Mouse (Mus musculus) cerebellum, postnatal 4 days (tissue): ENCODE results near the gene Pde4dip.

Experiments used
- DNase-seq, 2 experiments: peaks; one replicate each; pipeline ENCODE4 v3.0.0; 2022; ENCODE audit warnings: low spot score in 2 of 2, mixed read lengths in 1 of 2

Gene Pde4dip

GRCm38 (mm10) chr3:97689289-97689688 lies 199.2 kb downstream of the Pde4dip start:
- no peak for DNase-seq

- no peak for DNase-seq
These were observed 202.0 kb downstream of the Pde4dip start for GRCm38 (mm10) chr3:97686372-97687117.

- DNase-seq, result no peak
These were observed 204.8 kb downstream of the Pde4dip start for GRCm38 (mm10) chr3:97683560-97684195.

DNA sequence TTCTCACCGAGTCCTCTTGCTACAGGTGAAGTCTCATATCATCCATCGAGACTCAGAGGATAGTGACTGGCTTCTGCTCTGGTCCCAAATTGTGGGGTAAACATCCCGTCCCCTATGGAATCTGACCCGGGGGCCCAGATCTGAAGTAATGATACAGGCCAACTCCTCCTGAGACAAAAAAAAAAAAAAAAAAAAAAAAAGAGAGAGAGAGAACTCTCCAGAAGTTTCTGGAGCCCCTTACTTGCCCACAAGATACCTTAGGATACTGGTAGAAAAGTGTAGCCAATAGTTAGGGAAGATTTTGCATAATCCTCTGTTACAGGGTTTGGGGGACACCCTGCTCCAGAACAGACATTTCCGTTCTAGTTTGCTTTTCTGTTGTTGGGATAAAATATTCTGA lies 205.9 kb downstream of the Pde4dip start:
- DNase-seq, result no peak

DNA sequence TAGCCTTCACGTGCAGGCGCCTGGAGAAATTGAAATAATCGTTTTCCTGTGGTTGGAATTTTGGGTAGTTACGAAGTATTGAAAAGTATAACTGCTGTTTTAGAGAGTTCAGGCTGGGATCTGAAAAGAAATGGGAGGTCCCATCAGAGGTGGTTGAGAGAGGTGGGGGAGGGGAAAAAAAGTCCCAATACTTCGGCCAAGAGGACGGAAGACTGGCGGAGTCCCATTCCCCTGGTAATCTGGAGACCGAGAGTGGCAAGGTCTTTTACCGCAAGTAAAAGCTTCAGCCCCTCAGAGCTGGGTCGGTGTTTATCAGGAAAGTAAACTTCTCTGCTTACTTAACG lies 206.4 kb downstream of the Pde4dip start:
- DNase-seq, result no peak

GRCm38 (mm10) chr3:97681321-97682158 lies 207.0 kb downstream of the Pde4dip start:
- peak; percentile 38 to 56 for DNase-seq

DNA sequence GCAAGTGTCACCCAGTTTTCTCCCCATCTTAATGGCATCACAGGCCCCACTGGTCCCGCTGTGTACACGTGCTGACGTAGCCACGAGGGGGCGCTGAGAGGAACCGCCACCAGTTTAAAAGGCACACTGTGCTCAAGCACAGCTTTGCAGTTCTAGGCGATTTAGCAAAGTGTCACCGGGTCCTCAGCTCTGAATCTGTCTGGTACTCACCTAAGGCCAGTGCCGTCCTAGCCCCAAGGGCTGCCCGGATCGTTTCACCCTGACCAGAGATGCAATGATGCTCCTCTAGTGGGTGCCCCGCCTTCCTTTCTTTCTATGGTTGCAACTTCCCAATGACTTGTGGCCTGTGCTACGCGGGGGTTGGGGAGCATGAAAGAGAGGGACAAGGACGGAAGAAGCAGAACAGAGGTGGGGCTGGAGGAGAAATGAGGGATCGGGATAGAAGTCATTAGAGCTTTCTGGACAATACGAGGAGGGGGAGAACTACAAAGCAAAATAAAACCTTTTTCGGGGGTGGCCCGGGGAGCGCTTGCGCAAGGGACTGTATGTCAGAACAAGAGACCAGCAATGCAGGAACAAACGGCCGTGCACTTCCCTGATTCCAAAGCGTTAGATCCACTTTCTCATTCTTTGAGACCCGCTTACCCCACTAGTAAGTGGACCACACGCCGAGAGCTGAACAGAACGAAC lies 207.7 kb downstream of the Pde4dip start:
- DNase-seq, result peak; percentile 52 to 70

- DNase-seq, result no peak
These were observed 210.1 kb downstream of the Pde4dip start for GRCm38 (mm10) chr3:97678416-97678815.

GRCm38 (mm10) chr3:97676126-97676525 lies 212.4 kb downstream of the Pde4dip start:
- no peak for DNase-seq

- no peak for DNase-seq
These were observed 213.8 kb downstream of the Pde4dip start, which contains the start of gene Gm17651 for GRCm38 (mm10) chr3:97674644-97675110. Gm17651 (minus strand) TSS chr3:97674694.

DNA sequence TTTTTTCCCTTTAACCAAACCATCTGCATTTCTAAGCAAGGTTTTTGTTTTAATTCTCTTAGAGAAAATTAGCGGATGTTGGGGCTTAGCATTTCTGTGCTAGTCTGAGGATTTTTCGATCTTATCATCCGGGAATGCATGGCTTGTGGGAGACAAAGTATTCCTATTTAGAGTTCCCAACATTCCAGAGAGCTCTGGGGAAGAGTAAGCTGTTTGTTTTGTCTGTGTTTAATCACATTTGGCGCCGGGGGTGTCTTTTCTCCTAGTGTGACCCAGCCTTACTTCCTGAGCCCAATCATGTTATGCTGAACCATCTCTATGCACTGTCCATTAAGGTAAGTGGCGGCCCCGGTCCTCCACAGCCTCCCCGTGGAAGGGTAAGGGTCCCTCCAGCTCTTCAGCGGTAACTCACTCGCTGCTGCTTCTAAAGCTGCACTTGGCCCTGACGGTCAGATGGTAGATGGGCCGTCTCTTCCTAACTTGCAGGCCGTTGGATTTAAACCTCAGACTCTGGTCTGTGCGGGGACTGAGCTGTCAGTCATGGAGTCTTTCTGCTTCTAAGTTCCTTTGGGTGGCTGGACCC lies 221.3 kb downstream of the Pde4dip start:
- no peak for DNase-seq

DNA sequence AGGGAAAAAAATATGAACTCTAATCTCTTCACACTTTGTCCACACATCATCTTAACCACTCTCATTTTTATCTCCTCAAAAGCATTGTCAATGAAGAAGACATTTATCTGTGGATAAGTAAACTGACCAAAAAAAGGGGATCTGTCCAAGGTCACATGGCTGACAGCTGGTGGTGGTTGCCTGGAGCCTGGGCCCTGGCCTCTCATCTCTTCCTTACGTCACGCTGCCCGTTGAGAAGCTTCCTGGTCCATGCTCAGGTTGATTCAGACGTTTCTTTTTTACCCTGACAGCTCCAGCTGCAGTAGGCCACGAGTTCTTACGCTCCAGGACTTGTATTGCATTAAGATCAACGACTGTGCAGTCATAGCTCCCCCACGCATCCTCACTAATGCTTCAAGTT lies 222.4 kb downstream of the Pde4dip start:
- no peak for DNase-seq

DNA sequence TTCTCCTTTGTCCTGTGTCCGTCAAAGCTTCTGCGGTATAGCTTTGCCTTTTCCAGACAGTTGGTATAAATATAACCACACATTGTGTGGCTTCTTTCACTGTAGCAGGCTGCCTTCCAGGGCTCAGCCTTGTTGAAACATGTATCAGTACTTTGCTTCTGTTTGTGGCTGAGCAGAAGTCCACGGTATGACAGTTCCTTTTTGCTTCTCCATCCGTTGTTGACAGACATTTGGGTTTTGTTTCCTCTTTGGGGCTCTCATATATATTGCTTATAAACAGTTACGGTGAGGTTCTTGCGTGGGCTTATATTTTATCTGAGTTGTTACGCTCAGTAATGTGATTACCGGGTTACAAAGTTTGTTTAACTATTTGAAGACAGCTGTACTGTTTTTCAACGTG lies 223.0 kb downstream of the Pde4dip start:
- DNase-seq, result no peak

DNA sequence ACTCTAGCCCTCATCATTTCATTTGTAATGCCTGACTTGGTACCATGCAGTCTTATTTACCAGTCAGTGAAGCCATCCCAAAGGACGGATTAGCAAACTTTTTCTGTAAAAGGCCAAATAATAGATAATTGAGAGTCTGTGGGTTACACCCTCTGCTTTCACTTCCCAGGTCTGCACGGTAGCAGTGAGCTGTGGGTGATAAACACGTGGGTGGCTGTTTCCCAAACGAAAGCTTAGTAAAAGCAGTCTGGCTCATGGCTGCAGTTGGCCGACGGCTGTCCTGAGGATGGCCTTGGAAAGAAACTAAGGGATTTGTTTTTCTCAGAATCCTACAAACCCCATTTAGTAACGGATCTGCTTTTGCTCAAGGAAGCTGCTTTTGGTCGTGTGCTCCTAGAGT lies 227.3 kb downstream of the Pde4dip start:
- no peak for DNase-seq

- no peak for DNase-seq
These were observed 228.8 kb downstream of the Pde4dip start for GRCm38 (mm10) chr3:97659746-97660145.

- DNase-seq, result no peak
These were observed 229.9 kb downstream of the Pde4dip start for GRCm38 (mm10) chr3:97658426-97659193.

DNA sequence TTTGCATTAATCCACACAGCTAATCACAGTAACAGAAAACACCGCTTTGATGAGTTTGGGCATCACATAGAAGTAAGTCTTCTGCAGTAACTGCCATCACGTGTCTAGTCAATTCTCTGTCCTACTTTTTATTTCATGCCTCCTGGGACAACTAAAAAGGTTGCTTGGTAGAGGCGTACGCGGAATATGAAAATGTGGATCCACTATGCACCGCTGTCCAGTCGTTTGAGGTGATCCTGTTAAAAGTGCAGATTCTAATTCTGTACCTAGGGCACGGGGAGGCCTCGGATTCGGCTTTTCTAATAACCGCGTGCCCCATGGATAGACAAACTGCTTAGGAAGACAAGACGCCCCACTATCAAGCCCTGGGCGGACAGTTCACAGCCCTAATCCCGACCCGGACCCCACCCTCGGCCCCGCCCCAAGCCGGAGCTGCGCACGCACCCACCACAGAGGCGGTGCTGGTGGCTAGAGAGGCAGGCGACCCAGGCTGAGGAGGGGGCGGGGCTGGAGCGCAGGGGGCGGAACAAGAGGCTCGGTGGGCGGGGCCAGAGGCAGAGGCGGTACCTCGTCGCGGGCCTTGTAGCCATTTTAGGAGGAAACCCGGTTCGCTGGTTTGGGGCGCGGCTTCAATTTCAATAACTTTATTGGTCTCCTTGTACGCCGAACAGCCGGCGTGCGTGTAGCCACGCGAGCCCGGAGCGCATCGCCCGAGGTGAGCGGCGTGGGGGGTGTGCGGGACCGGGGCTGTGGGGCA lies 230.7 kb downstream of the Pde4dip start, which contains the start of gene Prkab2:
Prkab2 (plus strand) TSS at position 539 of the 757 bp plus-strand sequence.
- peak; percentile 98 to 100 for DNase-seq

GRCm38 (mm10) chr3:97654901-97655300 lies 233.6 kb downstream of the Pde4dip start:
- peak in 1 of 2 experiments; percentile 10 for DNase-seq

DNA sequence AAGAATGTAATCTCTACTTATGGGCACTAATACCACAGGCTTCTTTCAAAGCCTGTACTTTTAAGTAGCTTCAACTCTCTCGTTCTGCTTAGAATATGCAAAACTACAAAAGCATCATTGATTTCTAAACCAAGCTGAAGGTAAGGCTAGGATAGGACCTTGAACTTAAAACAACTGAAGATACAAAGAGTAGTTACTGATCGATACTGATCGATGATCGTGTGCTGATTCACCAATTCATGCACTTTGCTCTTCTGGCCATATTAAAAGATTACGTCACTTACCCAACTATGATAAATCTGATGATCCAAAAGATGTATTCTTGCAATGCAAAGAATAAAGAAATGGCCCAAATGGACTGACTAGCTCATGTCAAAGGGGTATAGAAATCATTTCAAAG lies 234.7 kb downstream of the Pde4dip start:
- DNase-seq, result no peak

- DNase-seq, result no peak
These were observed 236.9 kb downstream of the Pde4dip start for GRCm38 (mm10) chr3:97651604-97652003.
